Mouse (Mus musculus) small intestine, adult 2 months (tissue): Measurements from ENCODE around the gene Tmem108. TPM values are rescaled to one million over a fixed set of nuclear protein-coding genes. Genes with fewer than 3 reads are reported as not detected.

Experiments
- H3K27ac ChIP-seq: fragments of 200-500 bp; 2 replicates; pipeline ENCODE4 v1.5.1; 2012; ENCODE audit warnings: low read depth, low read length, control low read depth, inconsistent platforms; ENCODE audit not compliant: insufficient read depth
- H3K27me3 ChIP-seq: fragments of 200-500 bp; 2 replicates; pipeline ENCODE4 v1.6.1; 2012; ENCODE audit warnings: mild to moderate bottlenecking, moderate library complexity, low read length, inconsistent platforms; ENCODE audit not compliant: control insufficient read depth, insufficient read depth
- H3K36me3 ChIP-seq: fragments of 200-500 bp; 2 replicates; pipeline ENCODE4 v1.6.1; 2012; ENCODE audit warnings: mild to moderate bottlenecking, low read length, control low read depth, inconsistent platforms; ENCODE audit not compliant: control insufficient read depth, insufficient read depth
- H3K4me1 ChIP-seq: fragments of 200-500 bp; 2 replicates; pipeline ENCODE4 v1.6.1; 2012; ENCODE audit warnings: low read length, inconsistent platforms, mixed read lengths; ENCODE audit not compliant: control insufficient read depth, insufficient read depth, insufficient read length
- H3K4me3 ChIP-seq: fragments of 200-500 bp; 2 replicates; pipeline ENCODE4 v1.5.1; 2012; ENCODE audit warnings: low read depth, mild to moderate bottlenecking, control low read depth, inconsistent platforms, low read length, moderate library complexity
- CTCF ChIP-seq: fragments of 200-500 bp; IDR thresholded peaks from 2 replicates; pipeline ENCODE4 v1.5.1; 2012; ENCODE audit warnings: low read depth, mild to moderate bottlenecking, control low read depth, inconsistent platforms, low read length, moderate library complexity, mixed read lengths; ENCODE audit not compliant: insufficient replicate concordance, insufficient read length; ENCODE audit errors: extremely low read depth
- POLR2A ChIP-seq: fragments of 200-500 bp; IDR thresholded peaks from 2 replicates; pipeline ENCODE4 v1.6.1; 2012; ENCODE audit warnings: low read depth, mild to moderate bottlenecking, control low read depth, inconsistent platforms, low read length, moderate library complexity
- WGBS: fragments of 180-500 bp; shearing (Covaris S2); methylation state at CpG from one replicate; pipeline ENCODE4 v1.1.7; 2018; 5-methylcytosine and 5-hydroxymethylcytosine counted together
- polyA plus RNA-seq: library from polyadenylated mRNA; depleted of rRNA; stranded (reverse); fragments of >200 nt; gene quantifications from 2 replicates; pipeline ENCODE4 v1.2.3, GENCODE M21; 2012

The Tmem108 gene
- polyA plus RNA-seq, 1 experiment, result 0.85 TPM

DNA sequence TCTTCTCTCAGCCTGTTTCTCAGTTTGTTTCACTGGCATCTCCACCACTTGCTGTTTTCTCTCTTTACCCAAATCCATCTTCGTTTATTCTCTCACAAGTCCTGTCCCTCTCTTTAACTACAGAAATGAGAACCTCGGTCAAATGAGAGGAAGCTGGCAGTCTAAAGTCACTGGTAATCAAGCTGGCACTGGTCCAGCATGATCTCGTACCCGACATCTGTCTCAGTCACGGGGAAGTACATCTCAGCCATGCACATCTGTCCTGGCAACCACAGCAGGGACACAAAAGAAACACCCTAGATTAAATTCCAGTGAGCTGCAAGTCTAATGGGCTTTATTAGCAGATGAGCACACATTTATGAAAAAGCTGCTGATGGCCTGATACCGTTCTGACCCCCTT lies 206.3 kb downstream of the Tmem108 start:
- 19% methylated on average over 6 of the region's 6 CpGs for WGBS
- Histone ChIP-seq H3K4me1 (no peaks in the 10 kb centered on the region), H3K4me3 (no peak overlapping the region), H3K27ac (no peak overlapping the region), H3K36me3 (no peaks in the 10 kb centered on the region), H3K27me3 (no peaks in the 10 kb centered on the region; the same call in 1 of the 2 replicates)
- TF ChIP-seq CTCF (no peak), POLR2A (no peak)

DNA sequence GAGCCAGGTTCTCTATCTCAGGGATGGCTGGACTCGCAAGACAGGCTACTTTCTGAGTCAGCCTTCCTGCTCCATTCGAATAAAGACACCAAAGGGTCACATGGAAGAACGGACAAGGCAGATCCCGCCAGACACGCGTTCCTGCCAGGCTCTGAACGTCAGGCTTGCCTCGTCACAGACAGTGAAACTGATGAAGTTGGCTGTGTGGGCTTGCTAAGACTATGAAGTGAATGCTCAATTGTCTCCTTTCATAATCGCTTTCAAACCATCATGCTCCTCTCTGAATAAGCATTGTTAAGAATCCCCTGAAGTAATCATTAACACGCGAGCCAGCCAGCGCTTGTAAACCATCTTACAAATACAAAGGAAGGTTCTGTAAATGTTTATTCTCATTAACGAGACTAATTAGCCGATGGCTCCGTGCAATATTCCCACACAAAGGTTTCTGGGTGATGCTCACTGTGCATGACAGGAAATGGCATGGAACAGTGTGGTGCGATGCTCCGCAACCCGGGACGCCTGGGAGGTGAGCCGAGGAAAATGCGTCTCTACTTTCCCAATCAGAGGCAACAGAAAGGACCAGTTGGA lies 210.9 kb downstream of the Tmem108 start:
- Histone ChIP-seq H3K36me3 (no peaks in the 10 kb centered on the region), H3K4me1 (no peaks in the 10 kb centered on the region), H3K27me3 (no peaks in the 10 kb centered on the region; the same call in 1 of the 2 replicates), H3K27ac (no peak overlapping the region), H3K4me3 (no peak overlapping the region)
- TF ChIP-seq POLR2A (no peak), CTCF (no peak)
- WGBS, result 34% methylated on average over 21 of the region's 21 CpGs

DNA sequence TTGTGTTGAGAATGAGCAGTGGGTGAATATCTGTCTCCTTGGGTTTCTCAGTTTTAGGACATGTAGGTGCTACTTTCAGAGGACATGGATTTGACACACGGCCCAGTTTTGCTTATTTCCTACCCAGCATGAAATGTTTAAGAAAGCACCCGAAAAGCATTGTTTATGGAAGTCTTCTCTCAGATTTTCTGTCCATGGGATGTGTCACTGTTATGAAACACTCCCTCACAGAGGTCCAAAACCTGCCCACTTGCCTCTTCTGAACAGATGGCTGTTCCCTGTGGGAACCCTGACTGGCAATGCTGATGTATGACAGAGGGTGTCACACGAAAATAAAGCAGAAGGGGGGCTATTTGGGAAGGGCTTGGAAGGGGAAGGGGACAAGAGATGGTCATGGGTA lies 212.5 kb downstream of the Tmem108 start:
- no peak overlapping the region for H3K27ac ChIP-seq
- H3K36me3 ChIP-seq, result no peaks in the 10 kb centered on the region
- H3K4me1 ChIP-seq, result no peaks in the 10 kb centered on the region
- 71% methylated on average over 3 of the region's 3 CpGs for WGBS
- H3K4me3 ChIP-seq, result no peak overlapping the region
- no peaks in the 10 kb centered on the region; the same call in 1 of the 2 replicates for H3K27me3 ChIP-seq
- TF ChIP-seq POLR2A (no peak), CTCF (no peak)

DNA sequence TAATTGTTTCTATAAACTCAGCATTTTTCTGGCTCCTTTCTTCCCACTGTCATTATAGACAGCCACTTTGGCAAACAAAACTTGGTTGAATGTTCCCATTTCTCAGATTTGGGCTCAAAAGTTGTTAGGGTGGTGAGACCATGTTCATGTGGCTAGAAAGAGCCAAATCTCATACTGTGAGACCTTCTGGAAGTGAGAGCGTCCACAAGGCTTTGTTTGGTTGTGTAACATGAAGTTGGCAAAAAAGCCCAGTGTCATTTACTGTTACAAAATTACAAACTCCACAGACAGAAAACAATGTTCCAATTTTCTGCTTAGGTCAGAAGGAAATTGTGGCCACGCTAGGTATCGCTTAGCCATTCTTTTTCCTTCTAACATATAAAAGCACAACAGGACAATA lies 213.0 kb downstream of the Tmem108 start:
- Histone ChIP-seq H3K4me1 (no peaks in the 10 kb centered on the region), H3K36me3 (no peaks in the 10 kb centered on the region), H3K27me3 (no peaks in the 10 kb centered on the region; the same call in 1 of the 2 replicates), H3K4me3 (no peak overlapping the region), H3K27ac (no peak overlapping the region)
- 88% methylated on average over 3 of the region's 3 CpGs for WGBS
- TF ChIP-seq CTCF, result no peak
- no peak for TF ChIP-seq POLR2A

DNA sequence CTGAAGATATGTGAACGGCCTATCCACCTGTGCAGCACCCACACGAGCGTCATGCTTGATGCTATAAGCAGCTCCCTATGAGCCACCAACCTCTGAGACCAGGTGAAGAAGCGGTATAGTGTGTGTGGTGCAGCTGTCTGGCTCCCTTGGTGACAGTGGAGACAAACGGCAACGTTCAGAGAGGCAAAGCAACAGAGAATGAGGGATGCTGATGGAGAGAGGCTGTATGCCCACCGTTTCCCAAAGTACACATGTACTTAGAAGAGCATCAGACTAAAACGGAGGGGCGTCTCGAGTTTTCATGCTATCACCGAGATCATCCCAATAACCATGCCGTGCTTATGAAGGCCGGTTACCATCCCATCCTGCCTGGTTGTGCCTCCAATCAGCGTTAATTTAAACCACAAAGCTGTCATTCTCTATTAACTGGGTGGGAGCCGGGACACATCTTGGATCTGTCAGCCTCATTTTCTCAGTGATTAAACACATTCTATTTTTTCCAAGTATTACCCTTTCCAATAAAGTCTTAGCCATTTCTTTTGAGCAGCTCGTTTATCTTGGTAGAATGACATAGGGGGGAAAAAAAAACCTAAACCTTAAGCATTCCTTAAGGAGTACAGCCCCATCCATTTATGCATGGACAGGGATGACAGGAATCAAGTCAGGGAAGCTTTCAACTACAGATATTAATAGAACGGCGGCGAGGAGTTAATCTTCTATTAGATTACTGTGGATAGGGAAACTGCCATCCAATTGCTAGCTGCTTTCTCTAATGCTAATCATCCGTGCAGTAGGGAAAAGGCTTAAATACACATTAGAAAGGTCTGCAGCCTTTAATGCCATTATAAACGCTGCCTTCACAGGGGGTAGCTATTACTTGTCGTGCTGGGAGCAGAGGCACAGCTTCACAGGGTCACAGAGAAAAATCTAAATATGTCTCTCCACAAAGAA lies 214.7 kb downstream of the Tmem108 start:
- Histone ChIP-seq H3K27ac (no peak overlapping the region), H3K4me3 (no peak overlapping the region), H3K27me3 (no peaks in the 10 kb centered on the region; the same call in 1 of the 2 replicates), H3K36me3 (no peaks in the 10 kb centered on the region), H3K4me1 (no peaks in the 10 kb centered on the region)
- 73% methylated on average over 22 of the region's 22 CpGs for WGBS
- no peak for TF ChIP-seq CTCF
- no peak for TF ChIP-seq POLR2A

DNA sequence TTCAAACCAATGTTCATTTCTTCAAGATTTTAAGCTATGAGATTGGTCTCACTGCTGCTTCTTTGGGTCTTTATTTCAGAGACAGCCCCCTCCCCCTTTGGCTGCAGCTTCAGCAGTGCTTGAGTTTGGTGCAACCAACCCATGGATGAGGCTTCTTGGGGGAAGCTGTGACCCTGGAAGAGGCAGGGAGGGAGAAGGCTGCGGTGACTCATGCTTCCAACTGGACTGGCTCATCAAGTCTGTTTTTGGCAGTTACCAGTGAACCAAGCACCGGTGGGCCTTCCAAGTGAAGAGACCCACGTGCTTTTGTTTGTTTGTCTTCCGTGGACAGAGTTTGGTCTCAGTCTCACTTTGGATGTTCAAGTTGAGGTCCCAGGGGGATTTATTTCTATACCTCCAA lies 215.9 kb downstream of the Tmem108 start:
- H3K36me3 ChIP-seq, result no peaks in the 10 kb centered on the region
- H3K27me3 ChIP-seq, result no peaks in the 10 kb centered on the region; the same call in 1 of the 2 replicates
- H3K27ac ChIP-seq, result no peak overlapping the region
- no peak overlapping the region for H3K4me3 ChIP-seq
- TF ChIP-seq CTCF (no peak), POLR2A (no peak)
- H3K4me1 ChIP-seq, result no peaks in the 10 kb centered on the region
- 67% methylated on average over 4 of the region's 4 CpGs for WGBS

DNA sequence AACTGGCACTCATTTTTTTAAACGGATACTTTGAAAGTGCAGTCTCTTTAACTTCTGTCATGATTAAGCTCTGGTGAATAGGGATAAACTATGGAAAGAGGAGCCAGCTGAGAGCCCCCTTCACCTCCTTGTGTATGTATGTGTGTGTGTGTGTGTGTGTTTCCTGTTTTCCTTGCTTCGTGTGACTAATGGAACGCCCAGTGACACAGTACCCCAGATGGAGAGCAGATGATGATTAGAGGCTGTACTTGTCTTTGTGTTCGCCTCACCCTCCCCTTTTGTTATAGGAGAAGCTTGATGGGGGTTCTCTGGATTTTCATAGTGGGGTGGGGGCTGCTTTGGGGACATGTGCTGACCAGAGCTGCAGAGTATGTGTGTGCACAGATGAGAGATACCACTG lies 216.4 kb downstream of the Tmem108 start:
- H3K4me3 ChIP-seq, result no peak overlapping the region
- no peaks in the 10 kb centered on the region for H3K27me3 ChIP-seq
- TF ChIP-seq POLR2A (no peak), CTCF (no peak)
- no peak overlapping the region for H3K27ac ChIP-seq
- H3K4me1 ChIP-seq, result no peaks in the 10 kb centered on the region
- 69% methylated on average over 4 of the region's 4 CpGs for WGBS
- H3K36me3 ChIP-seq, result no peaks in the 10 kb centered on the region
